Mouse (Mus musculus) midbrain, embryonic 11.5 days (tissue): ENCODE measurements at regions not wholly inside any gene's neighbourhood (a gene's known extent, or its start where the extent isn't known, plus 50 kb on each side); places are given as distances from the start of the nearest gene placed in this dataset.

Experiments
- ATAC-seq: fragments of 200-750 bp; cut with Nextera tagmentation; 2 replicates; pipeline ENCODE4 v1.8.0; 2017; ENCODE audit warnings: moderate TSS enrichment, moderate library complexity; ENCODE audit not compliant: low FRiP score
- DNase-seq: peaks from one replicate; pipeline ENCODE4 v3.0.0; 2015; ENCODE audit warnings: low spot score; ENCODE audit errors: missing footprints
- H3K27ac ChIP-seq: fragments of 300-500 bp; sonication (generic); 2 replicates; pipeline ENCODE4 v1.5.1; 2014; ENCODE audit warnings: low read depth, low read length
- H3K27me3 ChIP-seq: fragments of 300-500 bp; sonication (generic); 2 replicates; pipeline ENCODE4 v1.6.1; 2014; ENCODE audit warnings: mild to moderate bottlenecking, low read length, moderate library complexity, mixed read lengths; ENCODE audit not compliant: control insufficient read depth, insufficient read depth
- H3K36me3 ChIP-seq: fragments of 300-500 bp; sonication (generic); 2 replicates; pipeline ENCODE4 v1.6.1; 2014; ENCODE audit warnings: mild to moderate bottlenecking, low read length, moderate library complexity, mixed read lengths; ENCODE audit not compliant: control insufficient read depth, insufficient read depth
- H3K4me1 ChIP-seq: fragments of 300-500 bp; sonication (generic); 2 replicates; pipeline ENCODE4 v1.6.1; 2014; ENCODE audit warnings: low read length; ENCODE audit not compliant: control insufficient read depth, insufficient read depth
- H3K4me2 ChIP-seq: fragments of 300-500 bp; sonication (generic); 2 replicates; pipeline ENCODE4 v1.6.1; 2014; ENCODE audit warnings: mild to moderate bottlenecking, moderate library complexity
- H3K4me3 ChIP-seq: fragments of 300-500 bp; sonication (generic); 2 replicates; pipeline ENCODE4 v1.5.1; 2014; ENCODE audit warnings: low read depth, low read length
- H3K9ac ChIP-seq: fragments of 300-500 bp; sonication (generic); 2 replicates; pipeline ENCODE4 v1.6.1; 2014; ENCODE audit warnings: low read length
- H3K9me3 ChIP-seq: fragments of 300-500 bp; sonication (generic); 2 replicates; pipeline ENCODE4 v1.6.1; 2016; ENCODE audit warnings: low read length; ENCODE audit not compliant: control insufficient read depth
- WGBS: fragments of 180-500 bp; shearing (Covaris S2); extraction: QIAGEN DNeasy Blood & Tissue Kit; methylation state at CpG from one replicate; pipeline ENCODE4 v1.1.7; 2014; 5-methylcytosine and 5-hydroxymethylcytosine counted together

GRCm38 (mm10) chr2:50535085-50535878, 238.7 kb upstream of the Mmadhc start:
- 88% methylated on average over 4 of the region's 4 CpGs for WGBS
- no peak overlapping the region for H3K4me3 ChIP-seq
- H3K9ac ChIP-seq, result no peak overlapping the region
- H3K4me1 ChIP-seq, result no peaks in the 10 kb centered on the region
- ATAC-seq, result no peak
- no peaks in the 10 kb centered on the region for H3K27me3 ChIP-seq
- no peaks in the 10 kb centered on the region for H3K36me3 ChIP-seq
- peak; percentile 8 for DNase-seq
- H3K27ac ChIP-seq, result no peak overlapping the region
- H3K9me3 ChIP-seq, result no peaks in the 10 kb centered on the region
- no peak overlapping the region for H3K4me2 ChIP-seq

GRCm38 (mm10) chr2:50533702-50534101, 237.1 kb upstream of the Mmadhc start:
- no peaks in the 10 kb centered on the region for H3K9me3 ChIP-seq
- no peak overlapping the region for H3K4me2 ChIP-seq
- no peak overlapping the region for H3K4me3 ChIP-seq
- ATAC-seq (no peak), DNase-seq (no peak)
- no peak overlapping the region for H3K9ac ChIP-seq
- H3K27ac ChIP-seq, result no peak overlapping the region
- H3K4me1 ChIP-seq, result no peaks in the 10 kb centered on the region
- no peaks in the 10 kb centered on the region for H3K36me3 ChIP-seq
- WGBS, result 92% methylated on average over 2 of the region's 2 CpGs
- no peaks in the 10 kb centered on the region for H3K27me3 ChIP-seq

- H3K4me3 ChIP-seq, result no peak overlapping the region
These were observed 230.8 kb upstream of the Mmadhc start for GRCm38 (mm10) chr2:50527425-50527824.

GRCm38 (mm10) chr2:50524838-50525615, 228.4 kb upstream of the Mmadhc start:
- ATAC-seq, result no peak
- Histone ChIP-seq H3K4me2 (no peak overlapping the region), H3K36me3 (no peaks in the 10 kb centered on the region), H3K4me1 (no peaks in the 10 kb centered on the region), H3K4me3 (no peak overlapping the region), H3K27me3 (no peaks in the 10 kb centered on the region), H3K27ac (no peak overlapping the region), H3K9me3 (no peaks in the 10 kb centered on the region), H3K9ac (no peak overlapping the region)
- 89% methylated on average over 10 of the region's 10 CpGs for WGBS
- DNase-seq, result peak; percentile 17

More at GRCm38 (mm10) chr2:50527425-50527824, 230.8 kb upstream of the Mmadhc start:
- Histone ChIP-seq H3K9me3 (no peaks in the 10 kb centered on the region), H3K27me3 (no peaks in the 10 kb centered on the region), H3K36me3 (no peaks in the 10 kb centered on the region), H3K27ac (no peak overlapping the region), H3K4me2 (no peak overlapping the region), H3K4me1 (no peaks in the 10 kb centered on the region), H3K9ac (no peak overlapping the region)
- ATAC-seq (no peak), DNase-seq (no peak)

GRCm38 (mm10) chr2:50520169-50520568, 223.6 kb upstream of the Mmadhc start:
- Histone ChIP-seq H3K4me1 (no peaks in the 10 kb centered on the region), H3K27ac (no peak overlapping the region), H3K9me3 (no peaks in the 10 kb centered on the region), H3K27me3 (no peaks in the 10 kb centered on the region), H3K4me2 (no peak overlapping the region), H3K36me3 (no peaks in the 10 kb centered on the region), H3K9ac (peak overlapping the region; percentile 33; the same call in 1 of the 2 replicates), H3K4me3 (no peak overlapping the region)
- 33% methylated on average over 8 of the region's 8 CpGs for WGBS
- DNase-seq (peak; percentile 81), ATAC-seq (no peak)

GRCm38 (mm10) chr2:50519129-50519504, 222.5 kb upstream of the Mmadhc start:
- DNase-seq (no peak), ATAC-seq (no peak)
- H3K9me3 ChIP-seq, result no peaks in the 10 kb centered on the region
- no peak overlapping the region for H3K4me2 ChIP-seq
- no peaks in the 10 kb centered on the region for H3K36me3 ChIP-seq
- no peak overlapping the region for H3K27ac ChIP-seq
- H3K4me3 ChIP-seq, result no peak overlapping the region
- WGBS, result 76% methylated on average over 1 of the region's 1 CpGs
- no peaks in the 10 kb centered on the region for H3K27me3 ChIP-seq
- no peaks in the 10 kb centered on the region for H3K4me1 ChIP-seq
- H3K9ac ChIP-seq, result no peak overlapping the region

GRCm38 (mm10) chr2:50518371-50519128, 221.9 kb upstream of the Mmadhc start:
- Histone ChIP-seq H3K27me3 (no peaks in the 10 kb centered on the region), H3K27ac (no peak overlapping the region), H3K4me2 (no peak overlapping the region), H3K9me3 (no peaks in the 10 kb centered on the region), H3K9ac (no peak overlapping the region), H3K4me3 (no peak overlapping the region), H3K4me1 (no peaks in the 10 kb centered on the region), H3K36me3 (no peaks in the 10 kb centered on the region)
- WGBS, result 70% methylated on average over 10 of the region's 10 CpGs
- no peak for ATAC-seq
- DNase-seq, result peak; percentile 77

GRCm38 (mm10) chr2:50513276-50513675, 216.7 kb upstream of the Mmadhc start:
- no peaks in the 10 kb centered on the region for H3K9me3 ChIP-seq
- no peak overlapping the region for H3K27ac ChIP-seq
- DNase-seq (peak; percentile 2), ATAC-seq (no peak)
- H3K4me1 ChIP-seq, result no peaks in the 10 kb centered on the region
- no peak overlapping the region for H3K4me2 ChIP-seq
- H3K27me3 ChIP-seq, result no peaks in the 10 kb centered on the region
- WGBS, result 92% methylated on average over 4 of the region's 4 CpGs
- no peaks in the 10 kb centered on the region for H3K36me3 ChIP-seq
- H3K9ac ChIP-seq, result no peak overlapping the region
- no peak overlapping the region for H3K4me3 ChIP-seq

GRCm38 (mm10) chr2:50498713-50499112, 202.1 kb upstream of the Mmadhc start:
- Histone ChIP-seq H3K27me3 (no peaks in the 10 kb centered on the region), H3K9ac (no peak overlapping the region), H3K4me3 (no peak overlapping the region), H3K9me3 (no peaks in the 10 kb centered on the region), H3K27ac (no peak overlapping the region), H3K4me2 (no peak overlapping the region), H3K4me1 (no peaks in the 10 kb centered on the region), H3K36me3 (no peaks in the 10 kb centered on the region)
- WGBS, result 95% methylated on average over 8 of the region's 8 CpGs
- DNase-seq (peak; percentile 61), ATAC-seq (no peak)
